7 mouse cellular contexts compared by ENCODE assay signal in the genomic region with DNA sequence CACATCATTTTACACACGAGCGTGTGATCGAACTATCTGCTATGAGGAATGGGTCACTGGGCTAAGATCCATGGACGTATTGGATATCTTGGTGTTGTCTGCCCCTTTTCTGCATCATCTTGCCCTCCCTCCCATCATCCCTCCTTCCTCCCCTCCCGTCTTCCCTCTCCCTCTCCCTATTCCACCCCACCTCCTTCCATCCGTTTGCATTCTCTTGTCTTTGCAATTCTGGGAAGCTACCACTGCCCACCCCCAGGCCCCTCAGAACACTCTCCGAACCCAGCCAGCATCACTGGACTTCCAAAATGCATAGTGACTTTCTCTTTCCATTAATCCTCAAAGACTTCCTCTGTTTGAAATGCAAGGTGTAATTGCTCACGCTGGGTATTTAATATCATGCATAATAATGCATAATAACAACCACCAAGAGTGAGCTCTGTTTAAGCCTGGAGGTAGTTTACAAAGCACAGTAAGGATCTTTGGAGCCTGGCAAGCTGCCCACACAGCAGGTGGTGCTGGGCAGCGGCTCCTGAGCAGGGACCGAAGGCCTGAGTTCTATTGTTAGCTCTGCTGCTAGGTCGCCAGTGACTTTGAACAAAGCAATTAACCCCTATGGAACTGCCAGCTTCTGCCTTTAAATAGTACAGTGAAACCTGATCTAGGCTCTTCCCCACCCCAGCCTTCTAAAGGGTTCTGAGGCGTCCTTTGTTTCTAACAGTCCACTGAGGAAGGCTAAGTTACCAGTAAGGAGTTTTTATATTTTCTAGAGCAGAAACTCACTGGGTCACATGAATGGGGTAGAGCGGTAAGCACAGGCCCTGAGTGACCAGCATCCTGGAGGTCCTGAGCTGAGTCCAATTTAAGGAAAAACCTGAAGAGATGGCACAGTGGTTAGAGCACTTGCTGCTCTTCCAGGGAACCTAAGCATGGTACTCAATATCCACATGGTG. TPM values are rescaled to one million over a fixed set of nuclear protein-coding genes. Genes with fewer than 3 reads are reported as not detected.
A peak's percentile ranks its signal among the peaks of the same experiment; 100 is the strongest.
DNase-seq lines count a peak whose midpoint lies in the region; ATAC-seq and TF ChIP-seq lines count a peak whose summit lies in the region.

No protein-coding gene starts in this region.

- DNase-seq in adrenal gland, postnatal 36 days: peak; percentile 3 to 45
- DNase-seq in cerebellum, postnatal 14 days: peak; percentile 72 to 73
- peak; percentile 50 for DNase-seq in kidney, postnatal 0 days (ENCODE audit: low spot score)
- peak; percentile 57 for DNase-seq in midbrain, postnatal 0 days (ENCODE audit: low spot score)
- no peak for DNase-seq in spleen, adult 18-20 months
- DNase-seq in spleen, postnatal 36 days (ENCODE audit: low spot score in 2 of 2): no peak

- peaks cover 25% of the 10 kb centered on the region for H3K4me1 ChIP-seq in heart, embryonic 13.5 days
- peaks cover 11% of the 10 kb centered on the region; the same call in 1 of the 2 replicates for H3K4me1 ChIP-seq in kidney, postnatal 0 days (replicated peaks; ENCODE audit: insufficient read depth, low read length)
- no peaks in the 10 kb centered on the region for H3K4me1 ChIP-seq in midbrain, postnatal 0 days (ENCODE audit: insufficient read depth, low read length)

- no peaks in the 10 kb centered on the region for H3K36me3 ChIP-seq in heart, embryonic 13.5 days
- no peaks in the 10 kb centered on the region for H3K36me3 ChIP-seq in kidney, postnatal 0 days (ENCODE audit: insufficient read depth, low read length)
- H3K36me3 ChIP-seq in midbrain, postnatal 0 days (ENCODE audit: insufficient read depth, low read length): no peaks in the 10 kb centered on the region

- H3K4me2 ChIP-seq in heart, embryonic 13.5 days: peak overlapping the region; percentile 16; the same call in 1 of the 2 replicates
- H3K4me2 ChIP-seq in kidney, postnatal 0 days (ENCODE audit: low read length): no peak overlapping the region
- no peak overlapping the region for H3K4me2 ChIP-seq in midbrain, postnatal 0 days (ENCODE audit: low read depth, low read length, poor library complexity, severe bottlenecking)

- no peaks in the 10 kb centered on the region for H3K27me3 ChIP-seq in heart, embryonic 13.5 days (replicated peaks)
- no peaks in the 10 kb centered on the region for H3K27me3 ChIP-seq in kidney, postnatal 0 days (ENCODE audit: insufficient read depth, low read length)
- H3K27me3 ChIP-seq in midbrain, postnatal 0 days (ENCODE audit: insufficient read depth, low read length): no peaks in the 10 kb centered on the region

- no peak for TF ChIP-seq CTCF in kidney, postnatal 0 days (IDR thresholded peaks at IDR 0.05; ENCODE audit: low read depth)
- TF ChIP-seq CTCF in midbrain, postnatal 0 days (IDR thresholded peaks at IDR 0.05): no peak

- no peak overlapping the region; the same call in 1 of the 2 replicates for H3K9ac ChIP-seq in heart, embryonic 13.5 days
- H3K9ac ChIP-seq in kidney, postnatal 0 days (ENCODE audit: low read depth, low read length): no peak overlapping the region
- no peak overlapping the region for H3K9ac ChIP-seq in midbrain, postnatal 0 days (replicated peaks; ENCODE audit: low read length, poor library complexity, severe bottlenecking)

- peak overlapping the region; percentile 87 for H3K27ac ChIP-seq in heart, embryonic 13.5 days (replicated peaks)
- peak overlapping the region; percentile 60 for H3K27ac ChIP-seq in kidney, postnatal 0 days
- no peak overlapping the region for H3K27ac ChIP-seq in midbrain, postnatal 0 days (ENCODE audit: low read depth, low read length)

- ATAC-seq in heart, embryonic 13.5 days (ENCODE audit: extremely low read depth, insufficient number of reproducible peaks, low FRiP score, low TSS enrichment): peak; percentile 71; the same call in 1 of the 2 replicates
- ATAC-seq in kidney, postnatal 0 days (replicated peaks; ENCODE audit: low FRiP score, low read depth): peak; percentile 52; the same call in 1 of the 2 replicates
- no peak for ATAC-seq in midbrain, postnatal 0 days (ENCODE audit: low FRiP score)

- no peak overlapping the region for H3K4me3 ChIP-seq in heart, embryonic 13.5 days
- H3K4me3 ChIP-seq in kidney, postnatal 0 days (replicated peaks; ENCODE audit: low read depth, low read length): no peak overlapping the region
- H3K4me3 ChIP-seq in midbrain, postnatal 0 days (ENCODE audit: low read depth, low read length): no peak overlapping the region

- H3K9me3 ChIP-seq in heart, embryonic 13.5 days: no peaks in the 10 kb centered on the region
- no peaks in the 10 kb centered on the region for H3K9me3 ChIP-seq in kidney, postnatal 0 days (replicated peaks; ENCODE audit: low read length)
- H3K9me3 ChIP-seq in midbrain, postnatal 0 days (ENCODE audit: low read length): no peaks in the 10 kb centered on the region

- WGBS in heart, embryonic 13.5 days: 48% methylated on average over 13 of the region's 13 CpGs
- WGBS in kidney, postnatal 0 days: 45% methylated on average over 13 of the region's 13 CpGs
- WGBS in midbrain, postnatal 0 days: 28% methylated on average over 13 of the region's 13 CpGs

RNA-seq across cellular contexts. Expression of a gene that starts 10.9 kb away (rescaled TPM):
- 1 to 10 TPM; 8.7 to 9.8 TPM for total RNA-seq in adrenal gland, postnatal 36 days (2021)
- 9.6 and 10.5 TPM in 2 replicates for polyA plus RNA-seq in heart, embryonic 13.5 days (2015; fragmentation: Nextera tagmentation; extraction: Ambion mirVana)
- 5.9 and 6.9 TPM in 2 replicates for polyA plus RNA-seq in kidney, postnatal 0 days (2015; fragmentation: Nextera tagmentation; extraction: Ambion mirVana)
- total RNA-seq in midbrain, postnatal 0 days (2014; rRNA removed): 20.1 and 24.8 TPM in 2 replicates
- 16.7 and 22.1 TPM in 2 replicates for polyA plus RNA-seq in midbrain, postnatal 0 days (2015; fragmentation: Nextera tagmentation; extraction: Ambion mirVana)

RNA-seq across cellular contexts. Expression of a gene that starts 15.8 kb away (rescaled TPM):
- total RNA-seq in adrenal gland, postnatal 36 days (2021): 10 to 100 TPM; 36.0 to 43.8 TPM
- 23.1 and 25.7 TPM in 2 replicates for polyA plus RNA-seq in heart, embryonic 13.5 days (2015; fragmentation: Nextera tagmentation; extraction: Ambion mirVana)
- polyA plus RNA-seq in kidney, postnatal 0 days (2015; fragmentation: Nextera tagmentation; extraction: Ambion mirVana): 40.9 and 43.6 TPM in 2 replicates
- total RNA-seq in midbrain, postnatal 0 days (2014; rRNA removed): 31.0 and 43.6 TPM in 2 replicates
- polyA plus RNA-seq in midbrain, postnatal 0 days (2015; fragmentation: Nextera tagmentation; extraction: Ambion mirVana): 21.6 and 23.6 TPM in 2 replicates

RNA-seq across cellular contexts. Expression of a gene that starts 35.9 kb away (rescaled TPM):
- 10 to 100 TPM; 50.0 to 52.8 TPM for total RNA-seq in adrenal gland, postnatal 36 days (2021)
- polyA plus RNA-seq in heart, embryonic 13.5 days (2015; fragmentation: Nextera tagmentation; extraction: Ambion mirVana): 45.6 and 56.7 TPM in 2 replicates
- polyA plus RNA-seq in kidney, postnatal 0 days (2015; fragmentation: Nextera tagmentation; extraction: Ambion mirVana): 70.3 and 75.8 TPM in 2 replicates
- total RNA-seq in midbrain, postnatal 0 days (2014; rRNA removed): 14.8 and 16.9 TPM in 2 replicates
- polyA plus RNA-seq in midbrain, postnatal 0 days (2015; fragmentation: Nextera tagmentation; extraction: Ambion mirVana): 41.3 and 45.6 TPM in 2 replicates

Comparison
In these comparisons a context has a peak if more than half of its experiments do, and no peak if none do; other contexts are left out.
1. DNase-seq: peak in adrenal gland, postnatal 36 days (2 of 2), cerebellum, postnatal 14 days (2 of 2), kidney, postnatal 0 days (single experiment) and midbrain, postnatal 0 days (single experiment); none in spleen, adult 18-20 months (0 of 2) and spleen, postnatal 36 days (0 of 2).